Mouse (Mus musculus) limb, embryonic 11.5 days (tissue): ENCODE data around the gene Pid1. TPM values are rescaled to one million over a fixed set of nuclear protein-coding genes. Genes with fewer than 3 reads are reported as not detected.
"Not testable (repeated sequence)": the region's sequence is repeated elsewhere in the genome, so short reads cannot be mapped to it uniquely, and the experiment has no call there.

Source experiments
- ATAC-seq: fragments of 200-750 bp; cut with Nextera tagmentation; 2 replicates; pipeline ENCODE4 v1.8.0; 2017; ENCODE audit warnings: low read depth; ENCODE audit not compliant: insufficient number of reproducible peaks, low FRiP score, low TSS enrichment
- DNase-seq: peaks from one replicate; pipeline ENCODE4 v3.0.0-alpha.2; 2015; ENCODE audit warnings: low spot score
- H3K27ac ChIP-seq: fragments of 300-500 bp; sonication (generic); replicated peaks from 2 replicates; pipeline ENCODE4 v1.5.1; 2014; ENCODE audit warnings: low read depth, mild to moderate bottlenecking, low read length
- H3K27me3 ChIP-seq: fragments of 300-500 bp; sonication (generic); 2 replicates; pipeline ENCODE4 v1.6.1; 2014; ENCODE audit warnings: mild to moderate bottlenecking, low read length, mixed read lengths; ENCODE audit not compliant: control insufficient read depth, insufficient read depth
- H3K36me3 ChIP-seq: fragments of 300-500 bp; sonication (generic); 2 replicates; pipeline ENCODE4 v1.6.1; 2014; ENCODE audit warnings: mild to moderate bottlenecking, low read length, moderate library complexity, mixed read lengths; ENCODE audit not compliant: control insufficient read depth, insufficient read depth
- H3K4me1 ChIP-seq: fragments of 300-500 bp; sonication (generic); 2 replicates; pipeline ENCODE4 v1.6.1; 2014; ENCODE audit warnings: low read length, mixed read lengths; ENCODE audit not compliant: control insufficient read depth, insufficient read depth
- H3K4me2 ChIP-seq: fragments of 300-500 bp; sonication (generic); 2 replicates; pipeline ENCODE4 v1.6.1; 2014; ENCODE audit warnings: low read depth, mild to moderate bottlenecking, moderate library complexity; ENCODE audit not compliant: severe bottlenecking
- H3K4me3 ChIP-seq: fragments of 300-500 bp; sonication (generic); 2 replicates; pipeline ENCODE4 v1.5.1; 2014; ENCODE audit warnings: low read depth, low read length
- H3K9ac ChIP-seq: fragments of 300-500 bp; sonication (generic); 2 replicates; pipeline ENCODE4 v1.6.1; 2014; ENCODE audit warnings: mild to moderate bottlenecking, low read length
- H3K9me3 ChIP-seq: fragments of 300-500 bp; sonication (generic); 2 replicates; pipeline ENCODE4 v1.6.1; 2016; ENCODE audit warnings: low read length; ENCODE audit not compliant: control insufficient read depth
- WGBS: fragments of 180-500 bp; shearing (Covaris S2); extraction: QIAGEN DNeasy Blood & Tissue Kit; methylation state at CpG from one replicate; pipeline ENCODE4 v1.1.7; 2014; 5-methylcytosine and 5-hydroxymethylcytosine counted together
- polyA plus RNA-seq: library from polyadenylated mRNA; unstranded; fragments of >200 nt; fragmentation: Nextera tagmentation; extraction: Ambion mirVana; gene quantifications from 2 replicates; pipeline ENCODE4 v1.2.1, GENCODE M21; 2014

The Pid1 gene
- polyA plus RNA-seq, 1 experiment from 2014 or later: 7.6 TPM

GRCm38 (mm10) chr1:84332797-84333196 is 31.2 kb downstream of the Pid1 start:
- not testable (repeated sequence) for H3K4me3 ChIP-seq, H3K27me3 ChIP-seq, ATAC-seq, H3K9ac ChIP-seq, H3K4me1 ChIP-seq, H3K4me2 ChIP-seq, H3K36me3 ChIP-seq, H3K27ac ChIP-seq, H3K9me3 ChIP-seq, DNase-seq
- WGBS: 51% methylated on average over 3 of the region's 3 CpGs

- H3K9me3 ChIP-seq, H3K27me3 ChIP-seq, ATAC-seq, H3K36me3 ChIP-seq, DNase-seq, H3K4me1 ChIP-seq, H3K9ac ChIP-seq, H3K27ac ChIP-seq, H3K4me2 ChIP-seq, H3K4me3 ChIP-seq: not testable (repeated sequence)
- WGBS: 76% methylated on average over 12 of the region's 12 CpGs
These were observed 32.1 kb downstream of the Pid1 start for GRCm38 (mm10) chr1:84331861-84332260.

GRCm38 (mm10) chr1:84325309-84325708 is 38.7 kb downstream of the Pid1 start:
- Histone ChIP-seq H3K27ac (no peak overlapping the region), H3K4me3 (no peak overlapping the region), H3K4me1 (no peaks in the 10 kb centered on the region), H3K9me3 (no peaks in the 10 kb centered on the region), H3K9ac (no peak overlapping the region), H3K4me2 (no peak overlapping the region), H3K36me3 (no peaks in the 10 kb centered on the region), H3K27me3 (no peaks in the 10 kb centered on the region)
- DNase-seq: no peak
- 46% methylated on average over 3 of the region's 3 CpGs for WGBS
- no peak for ATAC-seq

- DNase-seq: no peak
- Histone ChIP-seq H3K4me2 (no peak overlapping the region), H3K4me3 (no peak overlapping the region), H3K9ac (no peak overlapping the region), H3K9me3 (no peaks in the 10 kb centered on the region), H3K27ac (no peak overlapping the region), H3K27me3 (no peaks in the 10 kb centered on the region), H3K4me1 (no peaks in the 10 kb centered on the region), H3K36me3 (no peaks in the 10 kb centered on the region)
- ATAC-seq: no peak
- WGBS: 83% methylated on average over 4 of the region's 4 CpGs
These were observed 42.7 kb downstream of the Pid1 start for GRCm38 (mm10) chr1:84321327-84321726.

GRCm38 (mm10) chr1:84318569-84318968 is 45.4 kb downstream of the Pid1 start:
- DNase-seq (no peak), ATAC-seq (no peak)
- Histone ChIP-seq H3K4me3 (no peak overlapping the region), H3K4me1 (no peaks in the 10 kb centered on the region), H3K36me3 (no peaks in the 10 kb centered on the region), H3K4me2 (no peak overlapping the region), H3K9me3 (no peaks in the 10 kb centered on the region), H3K27ac (no peak overlapping the region), H3K9ac (no peak overlapping the region), H3K27me3 (no peaks in the 10 kb centered on the region)
- WGBS: 88% methylated on average over 1 of the region's 1 CpGs

- Histone ChIP-seq H3K4me3 (no peak overlapping the region), H3K4me1 (no peaks in the 10 kb centered on the region), H3K27me3 (no peaks in the 10 kb centered on the region), H3K27ac (no peak overlapping the region), H3K9ac (no peak overlapping the region), H3K36me3 (no peaks in the 10 kb centered on the region), H3K9me3 (no peaks in the 10 kb centered on the region), H3K4me2 (no peak overlapping the region)
- DNase-seq (no peak), ATAC-seq (no peak)
- 93% methylated on average over 1 of the region's 1 CpGs for WGBS
These were observed 46.2 kb downstream of the Pid1 start for GRCm38 (mm10) chr1:84317827-84318226.

GRCm38 (mm10) chr1:84309966-84310460 is 54.0 kb downstream of the Pid1 start:
- Histone ChIP-seq H3K36me3 (no peaks in the 10 kb centered on the region), H3K4me1 (no peaks in the 10 kb centered on the region), H3K27ac (no peak overlapping the region), H3K4me2 (no peak overlapping the region), H3K9ac (no peak overlapping the region), H3K4me3 (no peak overlapping the region), H3K27me3 (no peaks in the 10 kb centered on the region), H3K9me3 (no peaks in the 10 kb centered on the region)
- ATAC-seq: no peak
- WGBS: 87% methylated on average over 2 of the region's 2 CpGs
- no peak for DNase-seq

- no peaks in the 10 kb centered on the region for H3K4me1 ChIP-seq
- no peak overlapping the region for H3K9ac ChIP-seq
- H3K36me3 ChIP-seq: no peaks in the 10 kb centered on the region
- no peak overlapping the region for H3K4me3 ChIP-seq
- H3K9me3 ChIP-seq: no peaks in the 10 kb centered on the region
- no peak overlapping the region for H3K4me2 ChIP-seq
- ATAC-seq: no peak
- no peaks in the 10 kb centered on the region for H3K27me3 ChIP-seq
- 76% methylated on average over 16 of the region's 16 CpGs for WGBS
- DNase-seq: no peak
- H3K27ac ChIP-seq: no peak overlapping the region
These were observed 58.1 kb downstream of the Pid1 start for GRCm38 (mm10) chr1:84305713-84306421.

- no peaks in the 10 kb centered on the region for H3K9me3 ChIP-seq
- H3K27me3 ChIP-seq: no peaks in the 10 kb centered on the region
- no peaks in the 10 kb centered on the region for H3K36me3 ChIP-seq
- WGBS: 84% methylated on average over 3 of the region's 3 CpGs
- H3K4me2 ChIP-seq: no peak overlapping the region
- H3K4me1 ChIP-seq: no peaks in the 10 kb centered on the region
- DNase-seq (no peak), ATAC-seq (no peak)
- H3K4me3 ChIP-seq: no peak overlapping the region
- no peak overlapping the region for H3K27ac ChIP-seq
- no peak overlapping the region for H3K9ac ChIP-seq
These were observed 61.2 kb downstream of the Pid1 start for GRCm38 (mm10) chr1:84302788-84303187.
